Comparison of ENCODE assay signal across 27 mouse cellular contexts in genomic region chr9:23364047-23364446, GRCm38 (mm10).
"Had no signal": no experiment of that assay in that cellular context is flagged by ENCODE, and none has a peak within 500 bp of the region (broad histone marks: within the 10 kb centered on the region; RNA-seq: fewer than 3 reads in every experiment).

No protein-coding gene starts in this region.

- ATAC-seq: forebrain, embryonic 13.5 days; forebrain, embryonic 14.5 days; forebrain, embryonic 15.5 days; forebrain, embryonic 16.5 days; forebrain, postnatal 0 days had no signal

- H3K4me3 ChIP-seq: embryonic facial prominence, embryonic 12.5 days; embryonic facial prominence, embryonic 13.5 days; embryonic facial prominence, embryonic 15.5 days; erythroblast, embryonic 14.5 days; forebrain, embryonic 10.5 days; forebrain, embryonic 12.5 days; forebrain, embryonic 13.5 days; forebrain, embryonic 15.5 days; gastrocnemius, adult 2 months; heart, adult 2 months; heart, embryonic 10.5 days had no signal

- H3K9ac ChIP-seq: embryonic facial prominence, embryonic 12.5 days; embryonic facial prominence, embryonic 13.5 days; embryonic facial prominence, embryonic 15.5 days; forebrain, embryonic 12.5 days; forebrain, embryonic 13.5 days; forebrain, embryonic 15.5 days; forebrain, postnatal 0 days had no signal

- DNase-seq: cerebellum, adult 8-10 months; cerebellum, adult 9-10 months; cerebellum, adult 9-11 months; cerebellum, postnatal 10 days; cerebellum, postnatal 14 days; cerebellum, postnatal 25 days; cerebellum, postnatal 36 days; forebrain, postnatal 0 days; gastrocnemius, adult 2 months; gastrocnemius, postnatal 10 days; gastrocnemius, postnatal 14 days; gastrocnemius, postnatal 25 days; gastrocnemius, postnatal 36 days; heart, adult 11 months; heart, adult 18-20 months; heart, adult 2 months had no signal

- H3K36me3 ChIP-seq: embryonic facial prominence, embryonic 12.5 days; embryonic facial prominence, embryonic 13.5 days; embryonic facial prominence, embryonic 15.5 days; forebrain, embryonic 10.5 days; forebrain, embryonic 12.5 days; forebrain, embryonic 15.5 days; heart, embryonic 10.5 days had no signal

- H3K27ac ChIP-seq: embryonic facial prominence, embryonic 12.5 days; embryonic facial prominence, embryonic 13.5 days; forebrain, embryonic 10.5 days; forebrain, embryonic 12.5 days; forebrain, embryonic 13.5 days; forebrain, embryonic 15.5 days; gastrocnemius, adult 2 months; heart, adult 2 months; heart, embryonic 10.5 days had no signal

- H3K4me2 ChIP-seq: embryonic facial prominence, embryonic 12.5 days; embryonic facial prominence, embryonic 13.5 days; embryonic facial prominence, embryonic 15.5 days; forebrain, embryonic 12.5 days; forebrain, embryonic 13.5 days; forebrain, embryonic 15.5 days had no signal

- H3K27me3 ChIP-seq: embryonic facial prominence, embryonic 12.5 days; embryonic facial prominence, embryonic 13.5 days; embryonic facial prominence, embryonic 15.5 days; forebrain, embryonic 12.5 days; forebrain, embryonic 13.5 days; forebrain, embryonic 15.5 days had no signal

- H3K4me1 ChIP-seq: embryonic facial prominence, embryonic 15.5 days; forebrain, embryonic 10.5 days; forebrain, embryonic 12.5 days; forebrain, embryonic 13.5 days; forebrain, embryonic 15.5 days; heart, embryonic 10.5 days had no signal

- H3K9me3 ChIP-seq: embryonic facial prominence, embryonic 12.5 days; embryonic facial prominence, embryonic 13.5 days; embryonic facial prominence, embryonic 15.5 days; forebrain, embryonic 10.5 days; forebrain, embryonic 12.5 days; forebrain, embryonic 15.5 days; heart, embryonic 10.5 days had no signal
